Mouse (Mus musculus): ENCODE data around the gene Pde4b. TPM values are rescaled to one million over a fixed set of nuclear protein-coding genes. Genes with fewer than 3 reads are reported as not detected.

The Pde4b gene
- polyA plus RNA-seq, 1 experiment = 7.5 TPM

- Histone ChIP-seq H3K27ac (ENCODE audit: control insufficient read depth, insufficient read depth, low read depth, low read length) (no peak overlapping the region), H3K36me3 (ENCODE audit: control insufficient read depth, insufficient read depth, low read length) (no peaks in the 10 kb centered on the region), H3K4me1 (ENCODE audit: control insufficient read depth, insufficient read depth, low read length) (no peaks in the 10 kb centered on the region), H3K4me3 (ENCODE audit: control insufficient read depth, low read depth, low read length) (no peak overlapping the region), H3K27me3 (ENCODE audit: control insufficient read depth, insufficient read depth, low read length) (no peaks in the 10 kb centered on the region)
- no peak for TF ChIP-seq POLR2A (IDR thresholded peaks at IDR 0.05; ENCODE audit: control insufficient read depth, low read depth, low read length)
- TF ChIP-seq CTCF (IDR thresholded peaks at IDR 0.05; ENCODE audit: control insufficient read depth, insufficient read depth, insufficient replicate concordance, low read depth, low read length) = no peak
Observed at GRCm38 (mm10) chr4:102563273-102563855, 476.0 kb downstream of the Pde4b start.

GRCm38 (mm10) chr4:102564286-102564685 lies 476.9 kb downstream of the Pde4b start:
- H3K4me1 ChIP-seq (ENCODE audit: control insufficient read depth, insufficient read depth, low read length) = no peaks in the 10 kb centered on the region
- H3K4me3 ChIP-seq (ENCODE audit: control insufficient read depth, low read depth, low read length) = no peak overlapping the region
- H3K36me3 ChIP-seq (ENCODE audit: control insufficient read depth, insufficient read depth, low read length) = no peaks in the 10 kb centered on the region
- no peak overlapping the region for H3K27ac ChIP-seq (ENCODE audit: control insufficient read depth, insufficient read depth, low read depth, low read length)
- TF ChIP-seq POLR2A (IDR thresholded peaks at IDR 0.05; ENCODE audit: control insufficient read depth, low read depth, low read length) (no peak), CTCF (IDR thresholded peaks at IDR 0.05; ENCODE audit: control insufficient read depth, insufficient read depth, insufficient replicate concordance, low read depth, low read length) (no peak)
- H3K27me3 ChIP-seq (ENCODE audit: control insufficient read depth, insufficient read depth, low read length) = no peaks in the 10 kb centered on the region

- Histone ChIP-seq H3K27me3 (ENCODE audit: control insufficient read depth, insufficient read depth, low read length) (no peaks in the 10 kb centered on the region), H3K4me1 (ENCODE audit: control insufficient read depth, insufficient read depth, low read length) (no peaks in the 10 kb centered on the region), H3K36me3 (ENCODE audit: control insufficient read depth, insufficient read depth, low read length) (no peaks in the 10 kb centered on the region), H3K4me3 (ENCODE audit: control insufficient read depth, low read depth, low read length) (no peak overlapping the region), H3K27ac (ENCODE audit: control insufficient read depth, insufficient read depth, low read depth, low read length) (no peak overlapping the region)
- no peak for TF ChIP-seq CTCF (IDR thresholded peaks at IDR 0.05; ENCODE audit: control insufficient read depth, insufficient read depth, insufficient replicate concordance, low read depth, low read length)
- no peak for TF ChIP-seq POLR2A (IDR thresholded peaks at IDR 0.05; ENCODE audit: control insufficient read depth, low read depth, low read length)
Observed at GRCm38 (mm10) chr4:102566421-102566820, 479.1 kb downstream of the Pde4b start.

GRCm38 (mm10) chr4:102567111-102567510 lies 479.8 kb downstream of the Pde4b start:
- no peak overlapping the region for H3K4me3 ChIP-seq (ENCODE audit: control insufficient read depth, low read depth, low read length)
- no peak overlapping the region for H3K27ac ChIP-seq (ENCODE audit: control insufficient read depth, insufficient read depth, low read depth, low read length)
- no peaks in the 10 kb centered on the region for H3K36me3 ChIP-seq (ENCODE audit: control insufficient read depth, insufficient read depth, low read length)
- H3K27me3 ChIP-seq (ENCODE audit: control insufficient read depth, insufficient read depth, low read length) = no peaks in the 10 kb centered on the region
- H3K4me1 ChIP-seq (ENCODE audit: control insufficient read depth, insufficient read depth, low read length) = no peaks in the 10 kb centered on the region
- TF ChIP-seq POLR2A (IDR thresholded peaks at IDR 0.05; ENCODE audit: control insufficient read depth, low read depth, low read length) (no peak), CTCF (IDR thresholded peaks at IDR 0.05; ENCODE audit: control insufficient read depth, insufficient read depth, insufficient replicate concordance, low read depth, low read length) (no peak)

- no peaks in the 10 kb centered on the region for H3K27me3 ChIP-seq (ENCODE audit: control insufficient read depth, insufficient read depth, low read length)
- H3K4me3 ChIP-seq (ENCODE audit: control insufficient read depth, low read depth, low read length) = no peak overlapping the region
- H3K4me1 ChIP-seq (ENCODE audit: control insufficient read depth, insufficient read depth, low read length) = no peaks in the 10 kb centered on the region
- peak overlapping the region; percentile 37 for H3K27ac ChIP-seq (ENCODE audit: control insufficient read depth, insufficient read depth, low read depth, low read length)
- TF ChIP-seq CTCF (IDR thresholded peaks at IDR 0.05; ENCODE audit: control insufficient read depth, insufficient read depth, insufficient replicate concordance, low read depth, low read length) (no peak), POLR2A (IDR thresholded peaks at IDR 0.05; ENCODE audit: control insufficient read depth, low read depth, low read length) (no peak)
- no peaks in the 10 kb centered on the region for H3K36me3 ChIP-seq (ENCODE audit: control insufficient read depth, insufficient read depth, low read length)
Observed at GRCm38 (mm10) chr4:102567676-102568254, 480.4 kb downstream of the Pde4b start.

- Histone ChIP-seq H3K4me3 (ENCODE audit: control insufficient read depth, low read depth, low read length) (no peak overlapping the region), H3K27me3 (ENCODE audit: control insufficient read depth, insufficient read depth, low read length) (no peaks in the 10 kb centered on the region), H3K4me1 (ENCODE audit: control insufficient read depth, insufficient read depth, low read length) (no peaks in the 10 kb centered on the region), H3K27ac (ENCODE audit: control insufficient read depth, insufficient read depth, low read depth, low read length) (peak overlapping the region; percentile 52; the same call in 1 of the 2 replicates), H3K36me3 (ENCODE audit: control insufficient read depth, insufficient read depth, low read length) (no peaks in the 10 kb centered on the region)
- TF ChIP-seq CTCF (IDR thresholded peaks at IDR 0.05; ENCODE audit: control insufficient read depth, insufficient read depth, insufficient replicate concordance, low read depth, low read length) (no peak), POLR2A (IDR thresholded peaks at IDR 0.05; ENCODE audit: control insufficient read depth, low read depth, low read length) (no peak)
Observed at GRCm38 (mm10) chr4:102568591-102568990, 481.2 kb downstream of the Pde4b start.

- H3K27ac ChIP-seq (ENCODE audit: control insufficient read depth, insufficient read depth, low read depth, low read length) = no peak overlapping the region
- TF ChIP-seq POLR2A (IDR thresholded peaks at IDR 0.05; ENCODE audit: control insufficient read depth, low read depth, low read length) (no peak), CTCF (IDR thresholded peaks at IDR 0.05; ENCODE audit: control insufficient read depth, insufficient read depth, insufficient replicate concordance, low read depth, low read length) (no peak)
- H3K4me1 ChIP-seq (ENCODE audit: control insufficient read depth, insufficient read depth, low read length) = no peaks in the 10 kb centered on the region
- H3K36me3 ChIP-seq (ENCODE audit: control insufficient read depth, insufficient read depth, low read length) = no peaks in the 10 kb centered on the region
- H3K4me3 ChIP-seq (ENCODE audit: control insufficient read depth, low read depth, low read length) = no peak overlapping the region
- no peaks in the 10 kb centered on the region for H3K27me3 ChIP-seq (ENCODE audit: control insufficient read depth, insufficient read depth, low read length)
Observed at GRCm38 (mm10) chr4:102569101-102569583, 481.8 kb downstream of the Pde4b start.

All from testis, adult 2 months (tissue).